Mouse (Mus musculus) hindbrain, embryonic 12.5 days (tissue): Measurements from ENCODE around the gene Nanos3. TPM values are rescaled to one million over a fixed set of nuclear protein-coding genes. Genes with fewer than 3 reads are reported as not detected.

Source experiments
- ATAC-seq: fragments of 200-750 bp; cut with Nextera tagmentation; 2 replicates; pipeline ENCODE4 v1.8.0; 2017; ENCODE audit warnings: moderate TSS enrichment; ENCODE audit not compliant: low FRiP score
- H3K27ac ChIP-seq: fragments of 300-500 bp; sonication (generic); 2 replicates; pipeline ENCODE4 v1.5.1; 2016; ENCODE audit warnings: mild to moderate bottlenecking
- H3K27me3 ChIP-seq: fragments of 300-500 bp; sonication (generic); 2 replicates; pipeline ENCODE4 v1.6.1; 2016; ENCODE audit warnings: mild to moderate bottlenecking
- H3K36me3 ChIP-seq: fragments of 300-500 bp; sonication (generic); 2 replicates; pipeline ENCODE4 v1.6.1; 2016; ENCODE audit warnings: mild to moderate bottlenecking
- H3K4me1 ChIP-seq: fragments of 300-500 bp; sonication (generic); 2 replicates; pipeline ENCODE4 v1.6.1; 2016
- H3K4me2 ChIP-seq: fragments of 300-500 bp; sonication (generic); replicated peaks from 2 replicates; pipeline ENCODE4 v1.6.1; 2016; ENCODE audit warnings: mild to moderate bottlenecking
- H3K4me3 ChIP-seq: fragments of 300-500 bp; sonication (generic); 2 replicates; pipeline ENCODE4 v1.5.1; 2016; ENCODE audit warnings: mild to moderate bottlenecking
- H3K9ac ChIP-seq: fragments of 300-500 bp; sonication (generic); 2 replicates; pipeline ENCODE4 v1.6.1; 2016; ENCODE audit warnings: mild to moderate bottlenecking, moderate library complexity
- H3K9me3 ChIP-seq: fragments of 300-500 bp; sonication (generic); replicated peaks from 2 replicates; pipeline ENCODE4 v1.6.1; 2016; ENCODE audit warnings: mild to moderate bottlenecking
- WGBS: fragments of 180-500 bp; shearing (Covaris S2); methylation state at CpG from one replicate; pipeline ENCODE4 v1.1.7; 2016; 5-methylcytosine and 5-hydroxymethylcytosine counted together
- polyA plus RNA-seq: library from polyadenylated mRNA; unstranded; fragments of >200 nt; fragmentation: Nextera tagmentation; extraction: Ambion mirVana; gene quantifications from 2 replicates; pipeline ENCODE4 v1.2.1, GENCODE M21; 2016

The Nanos3 gene
- polyA plus RNA-seq = 5.8 and 7.2 TPM in 2 replicates

- Histone ChIP-seq H3K4me1 (peaks cover 46% of the 10 kb centered on the region), H3K27ac (peak within 1 kb of the TSS; percentile 96), H3K4me2 (peak within 1 kb of the TSS; percentile 75), H3K27me3 (peaks cover 7% of the 10 kb centered on the region), H3K36me3 (no peaks in the 10 kb centered on the region), H3K4me3 (peak within 1 kb of the TSS; percentile 90), H3K9ac (peak within 1 kb of the TSS; percentile 99), H3K9me3 (no peaks in the 10 kb centered on the region)
- 91% methylated on average over 7 of the region's 7 CpGs for WGBS
- no peak for ATAC-seq
Observed at GRCm38 (mm10) chr8:84185117-84185516, at the start of gene Nanos3. TSS of gene Nanos3 (minus strand) at chr8:84185217.

- Histone ChIP-seq H3K36me3 (peaks cover 63% of the 10 kb centered on the region), H3K27me3 (no peaks in the 10 kb centered on the region)
Observed at GRCm38 (mm10) chr8:84233055-84233454, 48.0 kb upstream of the Nanos3 start.

DNA sequence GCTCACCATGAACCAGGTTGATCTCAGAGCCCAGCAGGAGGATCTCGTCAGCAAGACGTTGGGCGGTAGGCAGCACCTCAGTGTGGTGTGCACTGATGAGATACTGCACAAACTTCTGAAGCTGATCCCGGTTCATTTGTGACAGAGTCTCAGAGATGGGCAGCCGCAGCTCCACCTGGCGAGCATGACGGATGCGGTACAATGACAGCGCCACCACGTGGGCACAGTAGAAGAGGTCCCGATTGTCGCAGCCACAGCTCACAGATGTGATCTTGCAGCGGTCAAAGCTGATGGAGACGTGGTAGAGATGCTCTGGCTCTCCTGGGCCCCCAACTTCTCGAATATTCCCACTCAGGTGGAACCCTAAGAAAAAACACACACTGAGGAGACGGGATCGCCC, 45.7 kb upstream of the Nanos3 start:
- no peak overlapping the region for H3K9ac ChIP-seq
- peaks cover 16% of the 10 kb centered on the region for H3K4me1 ChIP-seq
- H3K4me3 ChIP-seq = no peak overlapping the region
- 81% methylated on average over 17 of the region's 17 CpGs for WGBS
- H3K27ac ChIP-seq = no peak overlapping the region
- ATAC-seq = no peak
- H3K27me3 ChIP-seq = no peaks in the 10 kb centered on the region
- H3K9me3 ChIP-seq = no peaks in the 10 kb centered on the region
- H3K4me2 ChIP-seq = no peak overlapping the region
- H3K36me3 ChIP-seq = peaks cover 85% of the 10 kb centered on the region

More at GRCm38 (mm10) chr8:84233055-84233454, 48.0 kb upstream of the Nanos3 start:
- no peaks in the 10 kb centered on the region for H3K9me3 ChIP-seq
- H3K27ac ChIP-seq = no peak overlapping the region
- 95% methylated on average over 2 of the region's 2 CpGs for WGBS
- no peak overlapping the region for H3K4me2 ChIP-seq
- no peak for ATAC-seq
- H3K4me3 ChIP-seq = no peak overlapping the region
- H3K4me1 ChIP-seq = peaks cover 27% of the 10 kb centered on the region
- H3K9ac ChIP-seq = no peak overlapping the region

DNA sequence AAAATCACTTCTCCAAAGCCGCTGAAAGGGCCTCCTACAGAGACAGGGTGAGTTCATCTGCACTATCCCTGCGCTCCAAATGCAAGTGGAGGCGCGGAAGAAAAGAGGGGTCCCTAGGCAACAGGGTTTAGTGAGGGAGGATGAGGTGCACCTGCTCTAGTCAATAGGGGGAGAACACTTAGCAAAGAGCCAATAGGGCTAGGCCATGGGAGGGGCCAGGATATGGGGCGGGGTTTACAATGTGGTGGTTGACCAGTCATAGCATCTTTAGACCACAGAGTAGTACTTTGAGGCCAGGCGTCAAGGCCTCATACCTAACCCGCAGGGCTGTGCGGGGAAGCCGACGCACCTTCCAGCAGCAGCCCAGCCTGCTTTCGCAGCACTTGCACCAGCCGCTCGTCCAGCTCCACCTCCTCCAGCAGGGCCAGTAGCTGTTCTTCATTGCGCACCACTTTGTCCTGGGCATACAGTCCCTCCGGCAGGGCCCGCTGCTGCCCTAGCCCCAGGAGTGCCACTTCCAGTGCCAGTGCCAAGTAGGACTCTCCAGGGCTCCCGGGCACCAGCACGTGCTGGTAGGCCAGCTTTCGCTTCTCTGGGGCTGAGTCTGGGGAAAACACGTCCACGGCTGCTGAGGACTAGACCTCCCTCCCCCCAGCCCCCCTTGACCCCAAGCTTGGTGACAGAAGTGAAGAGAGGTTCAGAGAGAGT, 38.5 kb upstream of the Nanos3 start:
- Histone ChIP-seq H3K4me3 (no peak overlapping the region), H3K27ac (no peak overlapping the region), H3K36me3 (peaks cover 97% of the 10 kb centered on the region), H3K9me3 (no peaks in the 10 kb centered on the region), H3K27me3 (no peaks in the 10 kb centered on the region), H3K4me2 (no peak overlapping the region), H3K9ac (no peak overlapping the region), H3K4me1 (no peaks in the 10 kb centered on the region)
- 82% methylated on average over 21 of the region's 21 CpGs for WGBS
- no peak for ATAC-seq

DNA sequence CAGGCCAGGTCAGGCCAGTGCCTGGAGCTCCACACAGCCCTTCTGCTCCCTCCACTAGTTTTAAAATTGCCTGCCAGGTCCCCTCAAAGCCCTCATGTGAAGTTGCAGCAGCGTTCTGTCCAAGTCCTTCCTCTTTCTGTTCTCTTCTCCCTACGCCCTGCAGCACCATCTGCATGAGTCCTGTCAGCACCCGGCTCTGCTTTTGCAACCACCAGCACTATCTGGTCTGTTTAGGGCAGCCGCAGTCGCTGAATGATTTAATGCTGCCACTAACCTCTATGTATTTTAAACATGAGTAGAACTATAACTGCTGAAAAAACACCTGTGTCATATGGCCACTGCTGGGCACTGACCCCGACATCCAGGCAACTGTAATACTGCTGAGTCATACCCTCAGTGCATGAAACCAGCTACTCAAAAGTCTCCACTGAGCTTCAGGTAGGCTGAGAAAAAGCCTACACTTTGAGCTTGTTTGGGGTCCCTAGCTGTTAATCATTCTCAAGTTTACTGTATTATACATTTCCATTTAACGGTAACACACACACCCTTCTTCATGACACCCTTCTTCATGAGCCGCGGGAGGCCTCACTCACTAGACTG, 37.6 kb upstream of the Nanos3 start:
- H3K4me3 ChIP-seq = no peak overlapping the region
- no peaks in the 10 kb centered on the region for H3K4me1 ChIP-seq
- H3K27ac ChIP-seq = no peak overlapping the region
- H3K9me3 ChIP-seq = no peaks in the 10 kb centered on the region
- no peak for ATAC-seq
- peaks cover 98% of the 10 kb centered on the region for H3K36me3 ChIP-seq
- no peak overlapping the region for H3K9ac ChIP-seq
- no peak overlapping the region for H3K4me2 ChIP-seq
- H3K27me3 ChIP-seq = no peaks in the 10 kb centered on the region
- WGBS = 94% methylated on average over 9 of the region's 9 CpGs

DNA sequence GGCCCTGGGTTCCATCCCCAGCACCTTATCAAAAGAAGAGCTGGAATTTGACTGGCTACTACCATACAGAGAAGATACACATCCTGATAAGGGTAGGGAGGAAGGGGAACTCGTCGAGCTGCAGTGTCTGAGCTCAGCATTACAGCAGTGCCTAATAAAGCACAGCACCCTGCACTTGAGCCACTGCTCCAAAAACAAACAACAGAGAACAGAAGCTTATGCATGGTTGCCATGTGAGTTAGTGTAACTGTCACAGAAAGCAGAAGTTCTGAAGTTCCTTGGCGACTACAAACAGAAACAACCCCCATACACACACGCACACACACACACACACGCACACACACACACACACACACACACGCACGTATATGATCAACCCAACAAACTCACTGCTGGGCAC, 35.1 kb upstream of the Nanos3 start:
- no peak for ATAC-seq
- no peak overlapping the region for H3K4me3 ChIP-seq
- peaks cover 98% of the 10 kb centered on the region for H3K36me3 ChIP-seq
- H3K27me3 ChIP-seq = no peaks in the 10 kb centered on the region
- no peaks in the 10 kb centered on the region for H3K9me3 ChIP-seq
- H3K4me2 ChIP-seq = no peak overlapping the region
- H3K4me1 ChIP-seq = no peaks in the 10 kb centered on the region
- no peak overlapping the region for H3K27ac ChIP-seq
- H3K9ac ChIP-seq = no peak overlapping the region
- WGBS = 90% methylated on average over 7 of the region's 7 CpGs

DNA sequence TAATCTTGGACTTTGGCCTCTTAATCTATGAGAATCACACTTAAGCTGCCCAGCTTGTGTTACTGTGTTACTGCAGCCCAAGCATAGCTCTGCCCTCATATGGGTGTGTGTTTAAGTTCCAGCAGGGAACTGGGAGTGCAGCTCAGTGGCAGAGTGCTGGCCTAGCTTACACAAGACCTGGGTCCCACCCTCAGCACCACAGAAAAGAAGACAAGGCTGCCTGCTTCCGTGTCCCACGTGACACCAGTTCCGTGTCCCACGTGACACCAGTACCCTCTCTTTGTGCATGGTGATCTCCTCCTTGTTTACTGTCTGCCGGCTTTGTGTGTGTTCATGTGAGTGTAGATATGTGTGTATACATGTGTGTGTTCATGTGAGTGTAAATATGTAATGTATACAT, 33.1 kb upstream of the Nanos3 start:
- Histone ChIP-seq H3K4me3 (no peak overlapping the region), H3K27ac (no peak overlapping the region), H3K4me2 (no peak overlapping the region), H3K27me3 (no peaks in the 10 kb centered on the region), H3K9ac (no peak overlapping the region), H3K4me1 (no peaks in the 10 kb centered on the region), H3K36me3 (peaks cover 98% of the 10 kb centered on the region), H3K9me3 (no peaks in the 10 kb centered on the region)
- 95% methylated on average over 5 of the region's 5 CpGs for WGBS
- no peak for ATAC-seq

GRCm38 (mm10) chr8:84217206-84217605, 32.2 kb upstream of the Nanos3 start:
- WGBS = 99% methylated on average over 11 of the region's 11 CpGs
- no peaks in the 10 kb centered on the region for H3K4me1 ChIP-seq
- no peak overlapping the region for H3K27ac ChIP-seq
- no peak for ATAC-seq
- peaks cover 98% of the 10 kb centered on the region for H3K36me3 ChIP-seq
- H3K27me3 ChIP-seq = no peaks in the 10 kb centered on the region
- H3K9ac ChIP-seq = no peak overlapping the region
- H3K9me3 ChIP-seq = no peaks in the 10 kb centered on the region
- H3K4me2 ChIP-seq = no peak overlapping the region
- H3K4me3 ChIP-seq = no peak overlapping the region

- no peak for ATAC-seq
- H3K4me3 ChIP-seq = no peak overlapping the region
- H3K27me3 ChIP-seq = no peaks in the 10 kb centered on the region
- H3K9me3 ChIP-seq = no peaks in the 10 kb centered on the region
- H3K4me2 ChIP-seq = no peak overlapping the region
- H3K9ac ChIP-seq = no peak overlapping the region
- peaks cover 78% of the 10 kb centered on the region for H3K36me3 ChIP-seq
- H3K27ac ChIP-seq = no peak overlapping the region
- peaks cover 18% of the 10 kb centered on the region for H3K4me1 ChIP-seq
- 92% methylated on average over 4 of the region's 4 CpGs for WGBS
Observed at GRCm38 (mm10) chr8:84213277-84213676, 28.3 kb upstream of the Nanos3 start.

DNA sequence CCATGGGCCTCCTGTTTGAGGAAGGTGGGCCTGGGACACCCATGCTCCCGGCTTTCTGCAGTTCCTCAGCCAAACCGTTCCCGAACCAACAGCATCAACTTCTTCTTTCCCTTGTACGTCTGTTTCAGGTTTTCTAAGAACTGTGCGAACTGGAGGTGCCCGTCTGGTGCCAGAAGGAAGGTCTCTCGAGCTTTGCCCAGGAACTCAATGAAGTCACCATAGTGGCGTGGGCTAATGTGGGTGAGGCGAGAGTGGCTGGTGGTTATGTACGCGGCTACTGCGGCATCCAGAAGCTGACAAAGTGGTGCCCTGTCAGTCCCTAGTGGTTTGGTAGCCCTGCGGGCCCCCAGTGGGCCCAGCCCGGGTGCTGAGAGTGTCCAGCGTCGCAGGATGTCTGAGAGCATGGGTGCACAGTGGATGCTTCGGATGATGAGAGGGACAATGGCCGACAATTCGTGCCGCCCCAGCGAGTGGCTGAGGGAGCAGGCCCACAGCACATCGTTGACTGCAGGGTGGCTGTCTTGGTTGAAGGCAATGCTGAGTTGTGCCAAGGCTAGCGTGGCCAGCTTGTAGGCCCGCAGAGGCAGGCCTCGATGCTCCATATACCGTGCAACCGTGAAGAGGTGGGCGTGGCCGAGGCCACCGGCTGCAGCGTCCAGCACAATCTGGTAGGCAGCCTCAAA, 27.0 kb upstream of the Nanos3 start:
- Histone ChIP-seq H3K27me3 (no peaks in the 10 kb centered on the region), H3K4me3 (no peak overlapping the region), H3K4me1 (peaks cover 26% of the 10 kb centered on the region), H3K36me3 (peaks cover 65% of the 10 kb centered on the region), H3K27ac (no peak overlapping the region), H3K4me2 (no peak overlapping the region), H3K9me3 (no peaks in the 10 kb centered on the region), H3K9ac (no peak overlapping the region)
- no peak for ATAC-seq
- 91% methylated on average over 31 of the region's 31 CpGs for WGBS

DNA sequence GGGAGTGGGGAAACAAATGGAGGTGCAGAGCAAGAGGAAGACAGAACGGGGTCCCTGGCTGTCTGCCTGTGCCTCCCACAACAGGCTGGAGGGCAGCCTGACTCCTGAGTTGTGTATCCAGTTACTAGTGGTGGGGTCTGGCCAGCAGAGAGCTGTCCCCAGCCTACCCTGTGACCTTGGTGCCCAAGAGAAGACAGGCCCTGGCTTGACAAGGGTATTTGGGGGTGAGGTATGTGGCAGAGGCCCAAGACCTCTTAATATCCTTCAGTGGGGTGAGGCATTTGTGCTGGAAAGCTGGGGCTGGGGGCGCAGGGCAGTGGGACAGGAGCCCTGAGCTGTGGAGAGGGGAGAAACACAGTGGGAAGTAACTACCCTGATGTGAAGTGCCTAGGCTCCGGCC, 26.2 kb upstream of the Nanos3 start:
- Histone ChIP-seq H3K9ac (no peak overlapping the region), H3K4me2 (no peak overlapping the region), H3K36me3 (peaks cover 57% of the 10 kb centered on the region), H3K4me3 (no peak overlapping the region), H3K4me1 (peaks cover 26% of the 10 kb centered on the region), H3K27me3 (no peaks in the 10 kb centered on the region), H3K27ac (peak overlapping the region; percentile 23; the same call in 1 of the 2 replicates), H3K9me3 (no peaks in the 10 kb centered on the region)
- 92% methylated on average over 3 of the region's 3 CpGs for WGBS
- ATAC-seq = no peak

GRCm38 (mm10) chr8:84210167-84210791, 25.3 kb upstream of the Nanos3 start:
- Histone ChIP-seq H3K27ac (no peak overlapping the region), H3K4me1 (peaks cover 26% of the 10 kb centered on the region), H3K4me3 (no peak overlapping the region), H3K9ac (peak overlapping the region; percentile 20; the same call in 1 of the 2 replicates), H3K36me3 (peaks cover 48% of the 10 kb centered on the region), H3K9me3 (no peaks in the 10 kb centered on the region), H3K27me3 (no peaks in the 10 kb centered on the region), H3K4me2 (0 out of 2 replicates have a peak overlapping the region, but pooled peaks have one; percentile 22)
- WGBS = 42% methylated on average over 26 of the region's 34 CpGs
- peak; percentile 37 for ATAC-seq
